Mouse (Mus musculus) hindbrain, embryonic 14.5 days (tissue): Measurements from ENCODE around the gene Arl11. TPM values are rescaled to one million over a fixed set of nuclear protein-coding genes. Genes with fewer than 3 reads are reported as not detected.

Experiments
- ATAC-seq: fragments of 200-750 bp; cut with Nextera tagmentation; 2 replicates; pipeline ENCODE4 v1.8.0; 2017; ENCODE audit warnings: moderate number of reproducible peaks, mild to moderate bottlenecking, moderate TSS enrichment, moderate library complexity; ENCODE audit not compliant: low FRiP score
- DNase-seq: peaks from one replicate; pipeline ENCODE4 v3.0.0-alpha.2; 2015; ENCODE audit warnings: low spot score
- H3K27ac ChIP-seq: fragments of 300-500 bp; sonication (generic); 2 replicates; pipeline ENCODE4 v1.5.1; 2014; ENCODE audit warnings: mild to moderate bottlenecking, moderate library complexity
- H3K27me3 ChIP-seq: fragments of 300-500 bp; sonication (generic); 2 replicates; pipeline ENCODE4 v1.6.1; 2014; ENCODE audit warnings: mild to moderate bottlenecking, low read length, mixed read lengths; ENCODE audit not compliant: control insufficient read depth, insufficient read depth
- H3K36me3 ChIP-seq: fragments of 300-500 bp; sonication (generic); replicated peaks from 2 replicates; pipeline ENCODE4 v1.6.1; 2014; ENCODE audit not compliant: control insufficient read depth, insufficient read depth
- H3K4me1 ChIP-seq: fragments of 300-500 bp; sonication (generic); replicated peaks from 2 replicates; pipeline ENCODE4 v1.6.1; 2014; ENCODE audit warnings: antibody characterized with exemption, low read length, mixed read lengths; ENCODE audit not compliant: control insufficient read depth, insufficient read depth
- H3K4me2 ChIP-seq: fragments of 300-500 bp; sonication (generic); replicated peaks from 2 replicates; pipeline ENCODE4 v1.6.1; 2014; ENCODE audit warnings: mild to moderate bottlenecking, moderate library complexity
- H3K4me3 ChIP-seq: fragments of 300-500 bp; sonication (generic); replicated peaks from 2 replicates; pipeline ENCODE4 v1.5.1; 2014; ENCODE audit warnings: mild to moderate bottlenecking, low read length
- H3K9ac ChIP-seq: fragments of 300-500 bp; sonication (generic); 2 replicates; pipeline ENCODE4 v1.6.1; 2014
- H3K9me3 ChIP-seq: fragments of 300-500 bp; sonication (generic); 2 replicates; pipeline ENCODE4 v1.6.1; 2016; ENCODE audit warnings: low read length; ENCODE audit not compliant: control insufficient read depth
- WGBS: fragments of 180-500 bp; shearing (Covaris S2); extraction: QIAGEN DNeasy Blood & Tissue Kit; methylation state at CpG from one replicate; pipeline ENCODE4 v1.1.7; 2014; 5-methylcytosine and 5-hydroxymethylcytosine counted together
- polyA plus RNA-seq: library from polyadenylated mRNA; unstranded; fragments of >200 nt; fragmentation: Nextera tagmentation; extraction: Ambion mirVana; gene quantifications from 2 replicates; pipeline ENCODE4 v1.2.1, GENCODE M21; 2014

The Arl11 gene
- polyA plus RNA-seq, result 0.25 and 0.82 TPM in 2 replicates

DNA sequence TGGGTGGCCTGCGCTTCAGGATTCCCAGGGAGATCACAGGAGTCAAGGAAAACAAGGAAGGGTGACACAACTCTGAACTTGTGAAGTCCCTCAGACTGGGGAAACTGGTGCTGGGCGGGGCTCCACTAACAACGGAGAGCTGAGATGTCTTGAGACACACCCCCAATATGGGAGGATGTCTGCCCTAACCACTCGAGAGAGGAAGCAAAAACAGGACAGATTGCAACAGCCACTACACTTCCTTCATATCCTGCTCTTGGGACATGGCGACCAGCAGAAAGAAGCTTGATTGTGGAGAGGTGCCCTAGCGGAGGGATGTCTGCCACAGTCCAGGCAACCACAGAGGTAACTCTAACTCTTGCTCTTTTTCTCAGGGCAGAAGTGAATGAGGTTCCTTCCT is at the start of gene Arl11:
TSS of gene Arl11 (plus strand) at position 161 of the 400 bp plus-strand sequence.
- no peaks in the 10 kb centered on the region for H3K9me3 ChIP-seq
- ATAC-seq, result no peak
- H3K4me2 ChIP-seq, result no peak within 1 kb of the TSS
- no peak for DNase-seq
- H3K4me3 ChIP-seq, result no peak within 1 kb of the TSS
- no peaks in the 10 kb centered on the region for H3K36me3 ChIP-seq
- H3K27ac ChIP-seq, result no peak within 1 kb of the TSS
- WGBS, result 69% methylated on average over 6 of the region's 6 CpGs
- no peaks in the 10 kb centered on the region for H3K27me3 ChIP-seq
- H3K4me1 ChIP-seq, result 0 out of 2 replicates have a peak, but pooled peaks cover 5% of the 10 kb centered on the region
- no peak within 1 kb of the TSS for H3K9ac ChIP-seq

DNA sequence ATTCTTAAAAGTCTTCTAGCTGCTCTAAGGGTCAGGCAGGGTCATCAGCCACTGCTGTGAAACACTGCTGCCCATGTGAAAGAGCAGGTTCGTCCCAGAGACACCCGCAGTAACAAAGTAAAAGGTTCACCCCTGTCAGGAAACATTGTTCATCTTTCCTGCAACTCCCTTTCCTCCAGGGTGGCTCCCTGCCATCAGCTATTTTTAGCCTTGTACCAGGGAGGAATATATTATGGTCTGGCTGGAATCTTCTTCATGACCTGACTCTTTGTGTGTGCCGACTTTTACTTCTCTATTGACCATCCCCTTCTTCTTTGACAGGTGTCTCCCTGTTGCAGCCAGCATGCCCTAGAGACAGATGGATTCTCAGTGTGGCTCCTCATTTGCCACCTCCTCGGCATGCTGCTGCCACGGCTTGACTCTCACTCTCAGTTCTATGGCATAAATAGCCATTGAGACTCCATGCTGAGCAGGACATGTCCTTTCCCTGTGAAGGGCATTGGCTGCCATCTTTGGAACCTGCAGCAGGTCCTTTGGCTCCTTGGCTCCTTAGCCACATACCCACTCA is 41.6 kb upstream of the Arl11 start:
- Histone ChIP-seq H3K27me3 (peaks cover 7% of the 10 kb centered on the region; the same call in 1 of the 2 replicates), H3K9me3 (0 out of 2 replicates have a peak, but pooled peaks cover 7% of the 10 kb centered on the region), H3K27ac (no peak overlapping the region), H3K4me2 (no peak overlapping the region), H3K4me1 (no peaks in the 10 kb centered on the region), H3K9ac (no peak overlapping the region), H3K4me3 (no peak overlapping the region), H3K36me3 (no peaks in the 10 kb centered on the region)
- ATAC-seq, result no peak
- WGBS, result 49% methylated on average over 5 of the region's 5 CpGs
- no peak for DNase-seq

DNA sequence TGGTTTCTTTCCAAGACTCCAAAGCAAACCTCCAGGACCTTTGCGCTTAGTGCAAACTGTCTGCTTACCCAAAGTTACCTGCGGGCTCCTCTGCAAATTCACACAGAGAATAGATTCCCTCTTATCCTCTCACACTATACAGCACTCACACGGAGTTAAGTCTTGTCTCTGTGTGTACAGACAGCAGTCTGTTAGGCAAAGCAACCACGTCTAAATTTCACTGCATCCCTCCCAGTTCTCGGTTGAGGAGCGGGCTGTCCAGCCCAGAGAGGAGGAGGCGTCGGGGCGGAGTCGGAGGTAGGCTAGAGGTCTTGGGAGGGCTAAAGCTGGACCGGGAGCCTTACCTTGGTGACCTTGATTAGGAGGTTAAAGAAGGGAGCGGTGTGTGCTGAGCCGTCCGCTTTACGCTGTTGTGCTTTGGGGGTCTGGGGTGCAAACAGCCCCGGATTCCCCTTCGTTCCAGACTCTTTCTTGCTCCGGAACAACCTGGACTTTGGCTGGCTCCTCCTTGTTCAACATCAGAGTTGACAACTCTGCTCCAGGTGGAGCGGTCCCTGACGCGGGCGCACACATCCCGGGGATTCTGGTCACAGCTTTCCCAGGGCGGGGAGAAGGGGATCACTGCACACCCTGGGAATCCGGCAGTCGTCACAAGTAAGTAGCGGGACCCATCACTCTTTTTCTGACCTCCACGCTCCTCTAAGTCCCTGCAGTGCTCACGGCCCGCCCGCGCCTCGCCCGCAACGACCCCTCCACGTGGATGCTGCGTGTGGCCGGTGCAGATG is 34.9 kb upstream of the Arl11 start:
- H3K27me3 ChIP-seq, result peaks cover 34% of the 10 kb centered on the region
- ATAC-seq (no peak), DNase-seq (no peak)
- no peaks in the 10 kb centered on the region for H3K4me1 ChIP-seq
- 12% methylated on average over 38 of the region's 38 CpGs for WGBS
- H3K4me2 ChIP-seq, result peak overlapping the region; percentile 41
- H3K4me3 ChIP-seq, result peak overlapping the region; percentile 13
- no peaks in the 10 kb centered on the region for H3K36me3 ChIP-seq
- H3K9me3 ChIP-seq, result no peaks in the 10 kb centered on the region
- no peak overlapping the region for H3K9ac ChIP-seq
- no peak overlapping the region for H3K27ac ChIP-seq

DNA sequence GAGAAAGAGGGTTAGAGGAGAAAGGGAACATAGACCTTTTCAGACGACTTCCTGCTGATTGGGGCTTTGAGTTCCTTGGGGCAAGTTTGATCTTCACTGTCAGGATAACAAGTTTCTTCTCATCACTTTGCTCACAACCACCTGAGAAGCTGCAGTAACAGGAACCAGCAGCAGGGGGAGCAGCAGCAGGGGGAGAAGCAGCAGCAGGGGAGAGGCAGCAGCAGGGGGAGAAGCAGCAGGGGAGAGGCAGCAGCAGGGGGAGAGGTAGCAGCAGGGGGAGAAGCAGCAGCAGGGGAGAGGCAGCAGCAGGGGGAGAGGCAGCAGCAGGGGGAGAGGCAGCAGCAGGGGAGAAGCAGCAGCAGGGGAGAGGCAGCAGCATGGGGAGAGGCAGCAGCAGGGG is 32.3 kb upstream of the Arl11 start:
- no peak for DNase-seq
- Histone ChIP-seq H3K4me1 (no peaks in the 10 kb centered on the region), H3K36me3 (no peaks in the 10 kb centered on the region), H3K27me3 (peaks cover 34% of the 10 kb centered on the region), H3K4me3 (no peak overlapping the region), H3K27ac (no peak overlapping the region), H3K9me3 (no peaks in the 10 kb centered on the region), H3K4me2 (no peak overlapping the region), H3K9ac (no peak overlapping the region)
- WGBS, result 48% methylated on average over 1 of the region's 1 CpGs
- no peak for ATAC-seq

DNA sequence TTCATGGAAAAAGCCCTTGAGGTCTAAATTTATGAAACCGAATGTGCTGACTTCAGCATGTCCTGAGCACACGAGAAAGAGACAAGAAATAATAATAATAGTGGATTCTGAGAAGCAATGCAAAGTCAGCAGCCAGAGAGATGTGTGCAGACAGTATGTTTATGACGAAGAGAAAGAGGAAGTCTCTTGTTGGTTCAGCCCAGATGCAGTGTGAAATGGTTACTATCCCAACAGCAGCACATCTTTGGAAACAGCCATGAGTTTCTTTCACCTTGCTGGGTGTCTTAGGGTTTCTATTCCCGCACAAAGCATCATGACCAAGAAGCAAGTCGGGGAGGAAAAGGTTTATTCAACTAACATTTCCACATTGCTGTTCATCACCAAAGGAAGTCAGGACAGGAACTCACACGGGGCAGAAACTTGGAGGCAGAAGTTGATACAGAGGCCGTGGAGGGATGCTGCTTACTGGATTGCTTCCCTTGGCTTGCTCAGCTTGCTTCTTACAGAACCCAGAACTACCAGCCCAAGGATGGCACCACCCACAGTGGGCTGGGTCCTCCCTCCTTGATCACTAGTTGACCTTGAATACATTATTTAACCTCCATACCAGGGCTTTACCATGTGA is 30.8 kb upstream of the Arl11 start:
- DNase-seq, result no peak
- H3K27me3 ChIP-seq, result peaks cover 20% of the 10 kb centered on the region
- no peaks in the 10 kb centered on the region for H3K4me1 ChIP-seq
- H3K4me3 ChIP-seq, result no peak overlapping the region
- 81% methylated on average over 7 of the region's 7 CpGs for WGBS
- ATAC-seq, result no peak
- H3K36me3 ChIP-seq, result no peaks in the 10 kb centered on the region
- no peak overlapping the region for H3K27ac ChIP-seq
- H3K4me2 ChIP-seq, result no peak overlapping the region
- H3K9ac ChIP-seq, result no peak overlapping the region
- no peaks in the 10 kb centered on the region for H3K9me3 ChIP-seq

DNA sequence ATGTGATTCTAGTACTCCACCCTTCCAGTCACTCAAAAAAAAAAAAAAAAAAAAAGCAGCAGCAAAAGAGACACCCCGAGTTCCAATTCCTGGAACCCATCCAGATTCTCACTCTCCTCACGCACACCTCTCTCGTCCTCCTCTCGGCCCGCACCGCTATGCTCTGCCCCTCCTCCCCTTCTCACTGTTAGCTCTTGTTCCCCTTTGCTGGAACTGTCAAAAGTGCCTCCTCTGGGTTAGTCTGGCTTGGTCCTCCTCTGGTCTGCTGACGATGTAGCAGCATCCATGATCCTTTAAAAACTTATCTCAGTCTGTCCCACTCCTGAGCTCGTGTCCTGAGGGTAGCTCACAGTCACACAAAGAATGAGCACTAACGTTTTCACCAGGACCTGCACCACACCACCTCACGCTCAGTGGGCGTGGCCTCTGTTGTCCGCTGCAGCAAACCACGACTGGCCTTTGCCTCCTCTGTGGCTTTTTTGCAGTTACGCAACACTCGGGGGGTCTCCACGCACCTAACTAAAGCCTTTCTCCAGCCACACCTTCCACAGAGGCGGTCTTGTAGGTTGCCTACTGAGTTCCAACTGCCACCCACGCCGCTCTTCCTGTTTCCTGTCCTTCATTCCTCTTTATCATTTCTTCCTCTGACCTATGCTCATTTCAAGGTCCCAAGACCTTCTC is 20.8 kb upstream of the Arl11 start:
- H3K9ac ChIP-seq, result no peak overlapping the region
- H3K4me1 ChIP-seq, result no peaks in the 10 kb centered on the region
- 73% methylated on average over 19 of the region's 19 CpGs for WGBS
- no peak overlapping the region for H3K4me3 ChIP-seq
- no peak for ATAC-seq
- no peak overlapping the region for H3K27ac ChIP-seq
- H3K36me3 ChIP-seq, result no peaks in the 10 kb centered on the region
- H3K27me3 ChIP-seq, result no peaks in the 10 kb centered on the region
- DNase-seq, result no peak
- H3K9me3 ChIP-seq, result no peaks in the 10 kb centered on the region
- no peak overlapping the region for H3K4me2 ChIP-seq

DNA sequence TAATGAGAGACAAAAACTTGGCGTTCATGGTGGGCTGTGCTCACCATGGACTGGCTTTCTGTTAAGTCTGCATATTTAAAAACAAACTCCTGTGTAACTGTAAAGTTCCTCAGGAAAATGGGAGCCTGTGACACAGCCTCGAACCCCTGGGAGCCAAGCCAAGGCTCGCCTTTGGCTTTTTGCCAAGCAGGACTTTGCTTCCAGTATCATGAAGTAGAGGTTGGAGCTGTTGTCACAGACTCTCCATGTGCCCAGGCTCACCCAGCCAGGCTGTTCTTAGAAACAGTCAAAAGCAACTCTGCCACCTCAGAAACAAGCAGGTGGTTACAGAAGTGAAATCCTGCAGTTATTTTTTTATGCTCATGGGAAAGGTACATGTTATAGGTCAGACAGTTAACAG is 18.9 kb upstream of the Arl11 start:
- ATAC-seq (no peak), DNase-seq (no peak)
- H3K27me3 ChIP-seq, result no peaks in the 10 kb centered on the region
- no peaks in the 10 kb centered on the region for H3K9me3 ChIP-seq
- H3K4me1 ChIP-seq, result no peaks in the 10 kb centered on the region
- no peak overlapping the region for H3K4me3 ChIP-seq
- H3K4me2 ChIP-seq, result no peak overlapping the region
- H3K27ac ChIP-seq, result no peak overlapping the region
- no peaks in the 10 kb centered on the region for H3K36me3 ChIP-seq
- H3K9ac ChIP-seq, result no peak overlapping the region
- WGBS, result 68% methylated on average over 3 of the region's 3 CpGs

DNA sequence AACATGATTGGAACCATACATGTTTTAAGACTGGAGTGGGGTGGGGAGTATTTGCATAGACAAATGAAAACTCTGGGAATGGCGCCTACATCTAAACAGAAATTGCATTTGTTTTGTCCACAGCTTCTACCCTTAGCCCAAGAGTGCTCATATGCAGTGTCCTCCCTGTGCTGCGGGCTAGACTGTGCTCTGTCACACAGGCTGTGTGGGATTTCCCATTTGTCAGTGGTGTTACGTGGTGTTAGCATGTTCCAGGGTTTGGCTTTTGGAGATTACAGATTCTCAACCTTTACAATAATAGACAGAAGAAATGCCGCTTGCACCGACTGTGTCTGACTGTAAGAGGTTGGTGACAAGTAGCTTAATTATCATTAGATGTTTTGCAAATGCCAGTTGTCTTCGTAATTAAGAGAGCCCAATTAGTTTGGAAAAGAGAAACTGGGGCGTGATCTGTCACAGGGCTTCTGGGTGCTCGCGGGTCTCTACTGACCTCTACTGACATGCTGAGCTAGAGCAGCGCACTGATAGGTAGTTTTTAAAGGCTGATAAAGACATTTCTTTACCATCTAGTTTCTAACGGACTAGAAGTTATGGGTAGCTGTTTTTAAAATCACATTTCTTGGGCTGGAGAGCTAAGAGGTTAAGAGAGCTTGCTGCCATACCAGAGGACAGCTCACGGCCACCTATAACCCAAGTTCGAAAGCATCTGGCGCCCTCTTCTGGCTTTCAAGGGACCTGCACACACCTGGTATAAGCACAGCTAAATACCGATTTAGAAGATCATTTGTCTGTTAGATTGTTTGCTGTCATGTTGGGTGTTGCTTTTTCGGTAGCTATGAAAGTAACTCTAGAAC is 15.4 kb upstream of the Arl11 start:
- Histone ChIP-seq H3K9me3 (no peaks in the 10 kb centered on the region), H3K27ac (no peak overlapping the region), H3K4me3 (no peak overlapping the region), H3K4me2 (0 out of 2 replicates have a peak overlapping the region, but pooled peaks have one; percentile 3), H3K27me3 (no peaks in the 10 kb centered on the region), H3K36me3 (no peaks in the 10 kb centered on the region), H3K9ac (no peak overlapping the region), H3K4me1 (no peaks in the 10 kb centered on the region)
- no peak for ATAC-seq
- peak; percentile 72 for DNase-seq
- WGBS, result 52% methylated on average over 16 of the region's 16 CpGs
